Mouse (Mus musculus) liver, embryonic 14.5 days (tissue): ENCODE data around the gene Lrrc2.

Experiments
- CTCF ChIP-seq: IDR thresholded peaks from 2 replicates; pipeline ENCODE4 v1.5.1; 2016; ENCODE audit warnings: antibody characterized with exemption, low read depth, control low read depth
- EP300 ChIP-seq: IDR thresholded peaks from 2 replicates; pipeline ENCODE4 v1.6.1; 2016; ENCODE audit warnings: antibody characterized with exemption, low read depth

DNA sequence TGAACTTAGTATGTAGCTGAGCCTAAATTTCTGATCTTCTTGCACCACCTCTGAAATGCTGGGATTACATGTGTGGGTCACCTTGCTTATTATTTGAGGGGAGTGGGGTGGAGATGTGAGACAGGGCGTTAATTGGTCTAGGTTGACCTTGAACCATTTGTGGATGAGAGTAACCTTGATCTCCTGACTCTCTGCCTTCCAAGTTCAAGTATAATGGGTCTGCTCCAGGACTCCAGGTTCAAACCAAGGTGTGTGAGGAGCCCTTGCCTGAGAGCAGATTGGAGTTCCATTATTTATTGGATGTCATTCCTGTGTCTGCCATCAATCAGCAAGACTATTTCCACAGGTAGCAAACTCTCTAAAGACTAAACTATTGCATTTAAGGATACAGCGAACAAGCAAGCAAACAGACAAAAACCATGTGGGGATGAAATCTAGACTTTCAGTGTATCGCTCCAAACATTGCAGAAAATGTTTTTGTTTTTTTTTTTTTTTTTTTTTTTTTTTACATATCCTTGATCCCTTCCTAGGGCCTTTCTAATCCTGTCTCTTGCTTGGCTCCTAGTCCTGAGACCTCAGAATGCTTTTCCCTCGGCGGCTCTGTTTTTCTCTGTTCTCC is 1.7 kb downstream of the Lrrc2 start:
- TF ChIP-seq CTCF (no peak), EP300 (no peak)
